Mouse (Mus musculus): ENCODE data around the gene Arhgef12. TPM values are rescaled to one million over a fixed set of nuclear protein-coding genes. Genes with fewer than 3 reads are reported as not detected.

Arhgef12 gene
- total and polyA plus RNA-seq, 2 experiments = 22.9 to 62.3 TPM

DNA sequence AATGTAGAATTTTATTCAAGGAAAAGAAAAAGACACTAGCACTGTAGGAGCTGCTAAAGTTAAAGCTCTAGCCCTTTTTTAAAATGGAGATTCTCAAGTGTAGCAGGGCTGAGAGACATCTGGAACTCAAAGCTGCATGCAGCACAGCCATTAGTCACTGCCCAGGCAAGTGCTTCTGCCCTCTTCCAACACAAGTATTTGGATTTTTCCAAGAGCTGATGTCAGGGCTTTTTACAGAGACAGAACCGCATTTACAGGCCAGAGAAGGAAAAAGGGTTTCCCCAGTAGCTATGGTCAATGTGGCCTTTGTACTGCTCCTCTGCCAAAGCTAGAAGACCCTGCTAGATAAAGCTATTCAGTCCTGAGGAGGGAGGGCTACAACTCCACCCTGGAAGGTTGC lies 45.5 kb downstream of the Arhgef12 start:
- WGBS = 53% methylated on average over 1 of the region's 1 CpGs
- H3K79me2 ChIP-seq (ENCODE audit: control insufficient read depth, insufficient read depth, low read length) = peaks cover 28% of the 10 kb centered on the region
- H3K4me3 ChIP-seq (ENCODE audit: insufficient read depth, low read depth, low read length) = no peak overlapping the region
- peaks cover 4% of the 10 kb centered on the region; the same call in 1 of the 2 replicates for H3K4me1 ChIP-seq (ENCODE audit: control insufficient read depth, insufficient read depth, low read length)
- H3K27ac ChIP-seq (replicated peaks; ENCODE audit: insufficient read depth, low read depth, low read length) = no peak overlapping the region
- H3K9ac ChIP-seq (ENCODE audit: low read depth, low read length) = no peak overlapping the region
- no peaks in the 10 kb centered on the region for H3K36me3 ChIP-seq (ENCODE audit: control insufficient read depth, insufficient read depth, low read length)
- DNase-seq (ENCODE audit: extremely low read depth, low read depth, low spot score) = no peak
- TF ChIP-seq POLR2A (IDR thresholded peaks at IDR 0.05; ENCODE audit: extremely low read depth, insufficient read depth, low read length) = no peak
- no peak for TF ChIP-seq CTCF (IDR thresholded peaks at IDR 0.05; ENCODE audit: low read depth, low read length)
- H3K27me3 ChIP-seq (ENCODE audit: control insufficient read depth, insufficient read depth, low read length) = no peaks in the 10 kb centered on the region

DNA sequence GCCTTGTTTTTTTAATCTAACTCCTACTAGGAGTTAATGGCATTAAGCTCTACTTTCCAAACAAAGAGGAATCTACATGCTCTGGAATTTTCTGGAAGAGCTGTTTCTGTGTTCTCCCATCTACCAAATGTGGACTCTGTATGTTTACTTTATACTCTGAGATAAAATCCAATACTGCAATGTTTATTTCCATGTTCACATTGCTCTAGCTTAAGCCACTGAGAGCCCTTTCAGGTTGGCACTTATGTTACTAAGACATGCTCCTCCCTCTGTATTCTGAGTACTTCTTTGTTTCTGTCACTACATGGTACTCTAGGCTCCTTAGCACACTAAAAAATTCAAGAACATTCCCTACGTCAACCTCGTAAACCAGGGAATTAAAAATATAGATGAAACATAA lies 56.6 kb downstream of the Arhgef12 start:
- H3K4me3 ChIP-seq (ENCODE audit: insufficient read depth, low read depth, low read length) = no peak overlapping the region
- peaks cover 27% of the 10 kb centered on the region for H3K79me2 ChIP-seq (ENCODE audit: control insufficient read depth, insufficient read depth, low read length)
- no peak for TF ChIP-seq POLR2A (IDR thresholded peaks at IDR 0.05; ENCODE audit: extremely low read depth, insufficient read depth, low read length)
- no peak for TF ChIP-seq CTCF (IDR thresholded peaks at IDR 0.05; ENCODE audit: low read depth, low read length)
- no peak overlapping the region for H3K9ac ChIP-seq (ENCODE audit: low read depth, low read length)
- no peaks in the 10 kb centered on the region for H3K36me3 ChIP-seq (ENCODE audit: control insufficient read depth, insufficient read depth, low read length)
- peak overlapping the region; percentile 35; the same call in 1 of the 2 replicates for H3K27ac ChIP-seq (replicated peaks; ENCODE audit: insufficient read depth, low read depth, low read length)
- 79% methylated on average over 2 of the region's 2 CpGs for WGBS
- no peaks in the 10 kb centered on the region for H3K27me3 ChIP-seq (ENCODE audit: control insufficient read depth, insufficient read depth, low read length)
- peak; percentile 85 for DNase-seq (ENCODE audit: extremely low read depth, low read depth, low spot score)
- peaks cover 14% of the 10 kb centered on the region for H3K4me1 ChIP-seq (ENCODE audit: control insufficient read depth, insufficient read depth, low read length)

DNA sequence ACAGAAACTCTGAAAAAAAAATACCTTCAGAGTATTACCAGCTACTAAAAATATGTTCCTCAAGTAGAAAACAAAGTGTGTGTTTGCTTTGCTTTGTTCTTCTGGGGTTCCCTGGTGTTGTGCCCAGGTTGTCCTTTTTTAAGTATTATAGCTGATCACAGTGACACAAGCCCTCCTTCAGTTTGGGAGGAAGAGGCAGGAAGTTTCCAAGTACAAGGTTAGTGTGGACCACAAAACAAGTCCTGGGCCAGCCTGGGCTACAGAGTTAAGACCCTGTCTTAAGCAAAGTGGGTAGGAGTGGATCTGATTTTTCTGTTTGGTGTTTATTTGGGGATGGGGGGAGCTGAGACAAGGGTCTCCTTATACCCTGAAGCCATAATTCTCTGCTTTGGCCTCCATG lies 62.6 kb downstream of the Arhgef12 start:
- H3K4me3 ChIP-seq (ENCODE audit: insufficient read depth, low read depth, low read length) = no peak overlapping the region
- TF ChIP-seq POLR2A (IDR thresholded peaks at IDR 0.05; ENCODE audit: extremely low read depth, insufficient read depth, low read length) = no peak
- TF ChIP-seq CTCF (IDR thresholded peaks at IDR 0.05; ENCODE audit: low read depth, low read length) = no peak
- H3K4me1 ChIP-seq (ENCODE audit: control insufficient read depth, insufficient read depth, low read length) = peaks cover 6% of the 10 kb centered on the region
- no peak for DNase-seq (ENCODE audit: extremely low read depth, low read depth, low spot score)
- no peak overlapping the region for H3K27ac ChIP-seq (replicated peaks; ENCODE audit: insufficient read depth, low read depth, low read length)
- H3K9ac ChIP-seq (ENCODE audit: low read depth, low read length) = no peak overlapping the region
- H3K27me3 ChIP-seq (ENCODE audit: control insufficient read depth, insufficient read depth, low read length) = no peaks in the 10 kb centered on the region
- peaks cover 28% of the 10 kb centered on the region for H3K79me2 ChIP-seq (ENCODE audit: control insufficient read depth, insufficient read depth, low read length)
- H3K36me3 ChIP-seq (ENCODE audit: control insufficient read depth, insufficient read depth, low read length) = peaks cover 10% of the 10 kb centered on the region

DNA sequence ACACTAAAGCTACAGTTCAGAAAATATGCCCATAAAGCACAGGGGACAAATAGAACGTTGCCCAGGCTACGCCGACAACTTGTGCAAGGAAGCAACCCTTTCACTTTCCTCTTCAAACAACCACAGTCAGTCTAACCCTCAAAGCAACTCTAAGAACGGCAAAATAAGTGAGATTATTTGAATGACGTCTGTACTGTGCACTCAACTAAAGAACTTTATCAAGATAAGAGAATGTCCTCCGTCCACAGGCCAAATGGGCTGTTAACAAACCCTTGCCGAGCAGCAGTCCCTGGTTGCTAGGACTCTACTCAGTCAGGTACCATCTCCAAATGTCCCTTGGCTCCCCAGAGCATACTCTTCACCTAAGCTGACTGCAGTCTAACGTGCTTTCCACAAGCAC lies 68.6 kb downstream of the Arhgef12 start:
- no peak for TF ChIP-seq POLR2A (IDR thresholded peaks at IDR 0.05; ENCODE audit: extremely low read depth, insufficient read depth, low read length)
- TF ChIP-seq CTCF (IDR thresholded peaks at IDR 0.05; ENCODE audit: low read depth, low read length) = no peak
- Histone ChIP-seq H3K79me2 (ENCODE audit: control insufficient read depth, insufficient read depth, low read length) (peaks cover 31% of the 10 kb centered on the region; the same call in 1 of the 2 replicates), H3K27me3 (ENCODE audit: control insufficient read depth, insufficient read depth, low read length) (no peaks in the 10 kb centered on the region), H3K4me1 (ENCODE audit: control insufficient read depth, insufficient read depth, low read length) (peaks cover 9% of the 10 kb centered on the region), H3K27ac (replicated peaks; ENCODE audit: insufficient read depth, low read depth, low read length) (no peak overlapping the region), H3K9ac (ENCODE audit: low read depth, low read length) (no peak overlapping the region), H3K4me3 (ENCODE audit: insufficient read depth, low read depth, low read length) (no peak overlapping the region), H3K36me3 (ENCODE audit: control insufficient read depth, insufficient read depth, low read length) (peaks cover 10% of the 10 kb centered on the region)
- no peak for DNase-seq (ENCODE audit: extremely low read depth, low read depth, low spot score)
- 59% methylated on average over 8 of the region's 8 CpGs for WGBS

DNA sequence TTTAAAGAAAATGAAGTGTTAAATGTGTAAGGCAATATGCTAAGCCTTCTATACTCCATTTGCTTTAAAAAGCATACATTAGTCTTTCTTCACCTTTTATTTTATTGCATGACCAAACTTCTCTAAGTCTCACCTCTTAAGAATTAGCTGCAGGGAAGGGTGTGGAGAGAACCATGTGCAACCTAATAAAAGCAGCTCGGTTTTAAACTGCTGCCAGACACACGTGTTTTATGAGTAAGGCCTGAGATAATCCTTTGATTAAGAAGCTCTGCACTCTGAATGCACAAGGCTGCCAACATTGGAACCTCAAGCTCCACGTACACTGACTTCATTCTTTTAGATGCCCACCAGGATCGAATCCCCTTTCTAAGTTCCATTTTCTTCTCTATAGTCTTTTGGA lies 71.8 kb downstream of the Arhgef12 start:
- H3K79me2 ChIP-seq (ENCODE audit: control insufficient read depth, insufficient read depth, low read length) = peaks cover 39% of the 10 kb centered on the region; the same call in 1 of the 2 replicates
- H3K27ac ChIP-seq (replicated peaks; ENCODE audit: insufficient read depth, low read depth, low read length) = no peak overlapping the region
- no peak overlapping the region for H3K4me3 ChIP-seq (ENCODE audit: insufficient read depth, low read depth, low read length)
- no peaks in the 10 kb centered on the region for H3K27me3 ChIP-seq (ENCODE audit: control insufficient read depth, insufficient read depth, low read length)
- DNase-seq (ENCODE audit: extremely low read depth, low read depth, low spot score) = no peak
- peaks cover 3% of the 10 kb centered on the region; the same call in 1 of the 2 replicates for H3K36me3 ChIP-seq (ENCODE audit: control insufficient read depth, insufficient read depth, low read length)
- TF ChIP-seq POLR2A (IDR thresholded peaks at IDR 0.05; ENCODE audit: extremely low read depth, insufficient read depth, low read length) (no peak), CTCF (IDR thresholded peaks at IDR 0.05; ENCODE audit: low read depth, low read length) (no peak)
- 79% methylated on average over 4 of the region's 4 CpGs for WGBS
- H3K9ac ChIP-seq (ENCODE audit: low read depth, low read length) = no peak overlapping the region
- H3K4me1 ChIP-seq (ENCODE audit: control insufficient read depth, insufficient read depth, low read length) = peaks cover 9% of the 10 kb centered on the region

DNA sequence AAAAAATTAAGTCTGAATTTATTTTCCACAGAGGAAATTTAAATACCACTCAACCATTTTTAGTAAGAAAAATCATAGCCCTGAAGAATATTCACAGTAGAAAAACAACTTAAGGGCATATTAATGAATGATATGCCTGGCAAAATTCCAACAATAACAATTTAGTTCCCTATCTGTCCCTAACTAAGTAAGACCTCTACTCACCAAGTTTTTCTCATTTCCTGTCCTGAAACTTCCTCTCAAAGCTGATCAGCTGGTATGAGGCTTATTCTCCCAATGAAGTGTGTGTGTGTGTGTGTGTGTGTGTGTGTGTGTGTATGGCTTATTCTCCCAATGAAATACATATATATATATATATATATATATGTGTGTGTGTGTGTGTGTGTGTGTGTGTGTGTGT lies 72.8 kb downstream of the Arhgef12 start:
- peaks cover 3% of the 10 kb centered on the region for H3K36me3 ChIP-seq (ENCODE audit: control insufficient read depth, insufficient read depth, low read length)
- H3K79me2 ChIP-seq (ENCODE audit: control insufficient read depth, insufficient read depth, low read length) = peaks cover 40% of the 10 kb centered on the region; the same call in 1 of the 2 replicates
- TF ChIP-seq POLR2A (IDR thresholded peaks at IDR 0.05; ENCODE audit: extremely low read depth, insufficient read depth, low read length) = no peak
- no peak for TF ChIP-seq CTCF (IDR thresholded peaks at IDR 0.05; ENCODE audit: low read depth, low read length)
- H3K9ac ChIP-seq (ENCODE audit: low read depth, low read length) = no peak overlapping the region
- no peak overlapping the region for H3K4me3 ChIP-seq (ENCODE audit: insufficient read depth, low read depth, low read length)
- no peaks in the 10 kb centered on the region for H3K27me3 ChIP-seq (ENCODE audit: control insufficient read depth, insufficient read depth, low read length)
- peaks cover 9% of the 10 kb centered on the region for H3K4me1 ChIP-seq (ENCODE audit: control insufficient read depth, insufficient read depth, low read length)
- DNase-seq (ENCODE audit: extremely low read depth, low read depth, low spot score) = no peak
- no peak overlapping the region for H3K27ac ChIP-seq (replicated peaks; ENCODE audit: insufficient read depth, low read depth, low read length)
